Mouse (Mus musculus) forebrain, embryonic 12.5 days (tissue): ENCODE results near the gene Gm28038. TPM values are rescaled to one million over a fixed set of nuclear protein-coding genes. Genes with fewer than 3 reads are reported as not detected.

Source experiments
- ATAC-seq: fragments of 200-750 bp; cut with Nextera tagmentation; 2 replicates; pipeline ENCODE4 v1.8.0; 2017; ENCODE audit warnings: moderate TSS enrichment; ENCODE audit not compliant: low FRiP score
- H3K27ac ChIP-seq: fragments of 300-500 bp; sonication (generic); 2 replicates; pipeline ENCODE4 v1.5.1; 2016; ENCODE audit warnings: mild to moderate bottlenecking
- H3K27me3 ChIP-seq: fragments of 300-500 bp; sonication (generic); 2 replicates; pipeline ENCODE4 v1.6.1; 2016; ENCODE audit warnings: mild to moderate bottlenecking
- H3K36me3 ChIP-seq: fragments of 300-500 bp; sonication (generic); replicated peaks from 2 replicates; pipeline ENCODE4 v1.6.1; 2016; ENCODE audit warnings: mild to moderate bottlenecking
- H3K4me1 ChIP-seq: fragments of 300-500 bp; sonication (generic); 2 replicates; pipeline ENCODE4 v1.6.1; 2016
- H3K4me2 ChIP-seq: fragments of 300-500 bp; sonication (generic); 2 replicates; pipeline ENCODE4 v1.6.1; 2016; ENCODE audit warnings: mild to moderate bottlenecking, moderate library complexity
- H3K4me3 ChIP-seq: fragments of 300-500 bp; sonication (generic); replicated peaks from 2 replicates; pipeline ENCODE4 v1.5.1; 2016; ENCODE audit warnings: mild to moderate bottlenecking
- H3K9ac ChIP-seq: fragments of 300-500 bp; sonication (generic); 2 replicates; pipeline ENCODE4 v1.6.1; 2016; ENCODE audit warnings: mild to moderate bottlenecking
- H3K9me3 ChIP-seq: fragments of 300-500 bp; sonication (generic); 2 replicates; pipeline ENCODE4 v1.6.1; 2016
- WGBS: fragments of 180-500 bp; shearing (Covaris S2); methylation state at CpG from one replicate; pipeline ENCODE4 v1.1.7; 2016; 5-methylcytosine and 5-hydroxymethylcytosine counted together
- polyA plus RNA-seq: library from polyadenylated mRNA; unstranded; fragments of >200 nt; fragmentation: Nextera tagmentation; extraction: Ambion mirVana; gene quantifications from 2 replicates; pipeline ENCODE4 v1.2.1, GENCODE M21; 2016

Gm28038 gene
- polyA plus RNA-seq, 1 experiment from 2014 or later: not detected

DNA sequence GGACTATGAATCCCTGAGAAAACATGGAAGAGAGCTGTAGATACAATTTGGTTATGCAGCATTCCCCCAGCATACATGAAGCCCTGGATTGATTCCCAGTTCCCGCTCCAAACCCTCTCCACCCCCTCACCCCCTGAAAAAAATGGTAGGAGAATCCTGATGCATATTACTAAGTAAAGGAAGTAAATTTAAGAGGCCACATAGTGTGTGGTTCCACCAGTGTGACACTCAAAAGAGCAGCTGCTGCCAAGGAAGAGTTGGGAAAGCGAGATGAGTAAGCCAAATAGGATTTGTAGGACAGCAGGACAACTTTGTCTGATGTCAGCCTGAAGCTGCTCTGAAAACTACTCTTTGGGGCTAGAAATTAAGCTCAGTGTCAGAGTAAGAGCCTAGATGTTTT, 30.6 kb downstream of the Gm28038 start:
- 90% methylated on average over 2 of the region's 2 CpGs for WGBS
- Histone ChIP-seq H3K4me1 (no peaks in the 10 kb centered on the region), H3K27me3 (no peaks in the 10 kb centered on the region), H3K9me3 (no peaks in the 10 kb centered on the region), H3K27ac (no peak overlapping the region), H3K4me3 (no peak overlapping the region), H3K36me3 (peaks cover 96% of the 10 kb centered on the region), H3K4me2 (no peak overlapping the region), H3K9ac (no peak overlapping the region)
- no peak for ATAC-seq

GRCm38 (mm10) chr2:30316136-30316535, 35.3 kb downstream of the Gm28038 start:
- Histone ChIP-seq H3K36me3 (peaks cover 91% of the 10 kb centered on the region), H3K9ac (no peak overlapping the region), H3K27me3 (no peaks in the 10 kb centered on the region), H3K4me1 (no peaks in the 10 kb centered on the region), H3K27ac (no peak overlapping the region), H3K9me3 (no peaks in the 10 kb centered on the region), H3K4me2 (no peak overlapping the region), H3K4me3 (no peak overlapping the region)
- no peak for ATAC-seq
- 92% methylated on average over 4 of the region's 4 CpGs for WGBS

GRCm38 (mm10) chr2:30316955-30317354, 36.1 kb downstream of the Gm28038 start:
- Histone ChIP-seq H3K9ac (no peak overlapping the region), H3K4me3 (no peak overlapping the region), H3K4me1 (no peaks in the 10 kb centered on the region), H3K4me2 (no peak overlapping the region), H3K36me3 (peaks cover 94% of the 10 kb centered on the region), H3K9me3 (no peaks in the 10 kb centered on the region), H3K27ac (no peak overlapping the region), H3K27me3 (no peaks in the 10 kb centered on the region)
- no peak for ATAC-seq
- WGBS: 97% methylated on average over 5 of the region's 5 CpGs

GRCm38 (mm10) chr2:30319260-30319659, 38.4 kb downstream of the Gm28038 start:
- ATAC-seq: no peak
- Histone ChIP-seq H3K9me3 (no peaks in the 10 kb centered on the region), H3K4me2 (no peak overlapping the region), H3K9ac (no peak overlapping the region), H3K4me3 (no peak overlapping the region), H3K4me1 (no peaks in the 10 kb centered on the region), H3K27me3 (no peaks in the 10 kb centered on the region), H3K36me3 (peaks cover 94% of the 10 kb centered on the region), H3K27ac (no peak overlapping the region)
- 92% methylated on average over 4 of the region's 4 CpGs for WGBS

DNA sequence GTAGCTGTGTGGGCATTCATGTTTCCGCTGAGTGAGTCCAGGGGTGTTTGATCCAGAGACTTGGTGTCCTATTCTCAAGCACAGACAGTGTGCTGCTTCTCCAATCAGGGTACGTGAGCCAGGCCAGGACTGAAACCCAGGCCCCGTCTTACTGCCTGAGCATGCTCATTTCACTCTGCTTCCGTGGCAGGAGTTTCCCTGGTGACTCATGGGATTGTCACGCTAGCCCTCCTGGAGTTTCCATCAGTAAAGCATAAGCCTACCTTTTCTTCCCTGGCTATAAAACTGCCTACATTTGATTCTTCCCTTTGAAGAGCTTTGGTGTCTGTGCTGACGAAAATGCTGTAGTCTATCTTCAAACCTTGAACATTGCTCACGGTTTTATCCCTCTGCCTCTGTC, 42.3 kb downstream of the Gm28038 start:
- Histone ChIP-seq H3K4me3 (no peak overlapping the region), H3K27me3 (no peaks in the 10 kb centered on the region), H3K36me3 (peaks cover 94% of the 10 kb centered on the region), H3K4me1 (no peaks in the 10 kb centered on the region), H3K27ac (no peak overlapping the region), H3K9ac (no peak overlapping the region), H3K4me2 (no peak overlapping the region), H3K9me3 (no peaks in the 10 kb centered on the region)
- WGBS: 93% methylated on average over 7 of the region's 7 CpGs
- no peak for ATAC-seq

DNA sequence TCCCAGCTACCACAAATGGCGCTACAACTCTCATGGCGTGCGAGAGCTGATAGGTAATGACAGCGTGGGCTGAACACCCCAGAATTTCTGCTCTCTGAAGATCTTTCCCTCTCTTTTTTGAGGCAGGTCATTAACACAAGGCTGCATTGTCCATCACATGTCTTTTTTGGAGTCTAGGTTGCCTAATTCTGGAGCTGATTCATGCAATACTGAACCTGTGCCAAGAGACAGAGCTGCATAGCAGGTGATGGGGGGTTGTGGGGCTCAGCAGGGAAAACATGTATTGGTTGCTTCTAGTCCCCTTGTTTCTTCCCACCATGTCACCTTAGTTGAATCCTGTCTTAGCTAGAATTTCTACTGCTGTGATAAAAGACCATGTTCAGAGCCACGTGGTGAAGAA, 44.5 kb downstream of the Gm28038 start:
- Histone ChIP-seq H3K36me3 (peaks cover 97% of the 10 kb centered on the region), H3K4me1 (no peaks in the 10 kb centered on the region), H3K9ac (no peak overlapping the region), H3K4me2 (no peak overlapping the region), H3K9me3 (no peaks in the 10 kb centered on the region), H3K27me3 (no peaks in the 10 kb centered on the region), H3K27ac (no peak overlapping the region), H3K4me3 (no peak overlapping the region)
- 93% methylated on average over 5 of the region's 5 CpGs for WGBS
- ATAC-seq: no peak

DNA sequence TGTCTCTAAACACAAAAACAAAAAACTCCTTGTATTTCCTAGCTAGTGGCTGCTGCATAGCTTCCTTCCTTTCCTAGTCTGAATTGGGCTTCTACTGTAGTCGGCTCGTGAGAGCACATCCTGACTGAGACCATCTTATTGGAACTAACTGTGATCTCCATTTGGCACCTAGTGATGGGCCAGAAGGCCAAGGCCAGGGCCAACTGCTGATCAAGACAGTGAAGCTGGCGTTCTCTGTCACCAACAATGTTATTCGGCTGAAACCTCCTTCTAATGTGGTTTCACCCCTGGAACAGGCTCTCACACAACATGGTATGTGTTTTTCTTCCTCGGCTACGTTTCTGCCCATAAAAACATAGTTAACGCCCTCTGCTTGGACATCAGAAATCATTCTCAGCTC, 46.4 kb downstream of the Gm28038 start:
- peaks cover 97% of the 10 kb centered on the region for H3K36me3 ChIP-seq
- 95% methylated on average over 7 of the region's 7 CpGs for WGBS
- H3K27me3 ChIP-seq: no peaks in the 10 kb centered on the region
- no peak for ATAC-seq
- no peak overlapping the region for H3K9ac ChIP-seq
- no peak overlapping the region for H3K4me3 ChIP-seq
- no peak overlapping the region for H3K4me2 ChIP-seq
- H3K9me3 ChIP-seq: no peaks in the 10 kb centered on the region
- no peaks in the 10 kb centered on the region for H3K4me1 ChIP-seq
- no peak overlapping the region for H3K27ac ChIP-seq

GRCm38 (mm10) chr2:30328791-30329190, 47.9 kb downstream of the Gm28038 start:
- H3K27me3 ChIP-seq: no peaks in the 10 kb centered on the region
- no peak overlapping the region for H3K9ac ChIP-seq
- peaks cover 97% of the 10 kb centered on the region for H3K36me3 ChIP-seq
- no peaks in the 10 kb centered on the region for H3K4me1 ChIP-seq
- H3K27ac ChIP-seq: no peak overlapping the region
- no peak overlapping the region for H3K4me3 ChIP-seq
- H3K9me3 ChIP-seq: no peaks in the 10 kb centered on the region
- no peak overlapping the region for H3K4me2 ChIP-seq
- no peak for ATAC-seq
- WGBS: 94% methylated on average over 3 of the region's 3 CpGs

DNA sequence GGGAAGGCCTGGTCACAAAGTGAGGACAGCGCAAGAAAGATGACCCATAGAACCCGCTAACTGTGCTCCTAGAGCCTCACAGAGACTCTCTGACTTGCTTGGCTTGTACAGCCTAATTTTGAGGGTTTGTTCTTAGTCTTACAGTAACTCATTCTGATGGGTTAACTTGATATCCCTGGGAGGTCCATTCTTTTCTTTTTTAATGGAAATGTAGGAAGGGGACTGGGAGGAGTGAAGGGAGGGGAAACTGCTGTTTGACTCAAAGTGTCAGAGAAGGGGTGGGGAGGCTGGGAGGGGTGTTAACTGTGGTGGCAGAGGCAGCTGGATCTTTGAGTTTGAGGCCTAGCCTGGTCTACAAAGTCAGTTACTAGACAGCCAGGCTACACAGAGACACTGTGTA, 54.5 kb downstream of the Gm28038 start:
- Histone ChIP-seq H3K9me3 (no peaks in the 10 kb centered on the region), H3K27ac (no peak overlapping the region), H3K4me3 (no peak overlapping the region), H3K4me1 (no peaks in the 10 kb centered on the region), H3K27me3 (no peaks in the 10 kb centered on the region), H3K36me3 (peaks cover 100% of the 10 kb centered on the region), H3K4me2 (no peak overlapping the region), H3K9ac (no peak overlapping the region)
- WGBS: 97% methylated on average over 2 of the region's 2 CpGs
- no peak for ATAC-seq

- Histone ChIP-seq H3K27me3 (no peaks in the 10 kb centered on the region), H3K9me3 (no peaks in the 10 kb centered on the region), H3K4me3 (no peak overlapping the region), H3K27ac (no peak overlapping the region), H3K9ac (no peak overlapping the region), H3K4me2 (no peak overlapping the region), H3K4me1 (no peaks in the 10 kb centered on the region), H3K36me3 (peaks cover 100% of the 10 kb centered on the region)
- no peak for ATAC-seq
- 84% methylated on average over 16 of the region's 16 CpGs for WGBS
Observed at GRCm38 (mm10) chr2:30336174-30336915, 55.5 kb downstream of the Gm28038 start.

DNA sequence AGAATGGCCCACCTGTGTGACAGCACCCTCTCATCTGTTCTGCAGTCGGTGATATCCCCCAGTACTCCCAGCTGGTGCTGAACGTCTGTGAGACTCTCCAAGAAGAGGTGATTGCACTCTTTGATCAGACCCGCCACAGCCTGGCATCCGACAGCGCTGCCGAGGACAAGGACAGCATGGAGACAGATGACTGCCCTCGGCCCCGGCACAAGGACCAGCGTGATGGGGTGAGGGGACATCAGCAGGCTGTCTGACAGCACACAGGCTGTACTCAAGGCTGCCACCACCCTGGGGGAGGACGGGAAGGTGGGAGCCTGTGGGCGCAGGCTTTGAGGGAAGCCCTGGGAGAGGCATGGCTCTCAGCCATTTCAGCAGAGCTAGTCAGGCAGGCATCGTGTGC, 56.3 kb downstream of the Gm28038 start:
- Histone ChIP-seq H3K27me3 (no peaks in the 10 kb centered on the region), H3K4me2 (no peak overlapping the region), H3K36me3 (peaks cover 100% of the 10 kb centered on the region), H3K9ac (no peak overlapping the region), H3K27ac (no peak overlapping the region), H3K4me3 (no peak overlapping the region), H3K4me1 (no peaks in the 10 kb centered on the region), H3K9me3 (no peaks in the 10 kb centered on the region)
- 92% methylated on average over 12 of the region's 12 CpGs for WGBS
- ATAC-seq: no peak

DNA sequence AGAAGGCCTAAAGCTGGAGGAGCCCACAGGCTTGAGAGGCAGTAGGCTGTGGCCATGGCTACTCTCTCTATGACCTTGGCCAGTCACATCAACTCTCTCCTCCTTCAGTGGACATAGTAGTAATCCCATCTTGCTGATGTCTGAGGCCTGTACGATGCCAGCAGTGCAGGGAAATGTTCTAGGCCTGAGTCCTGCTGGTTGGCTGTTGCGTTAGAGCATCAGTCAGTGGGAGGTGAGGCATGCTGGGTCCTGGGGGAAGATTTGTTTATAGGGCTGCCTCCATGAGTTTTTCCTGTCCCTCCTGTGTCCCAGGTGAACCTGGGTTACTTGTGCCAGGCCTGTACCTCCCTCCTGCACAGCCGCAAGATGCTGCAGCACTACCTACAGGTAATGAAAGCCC, 61.2 kb downstream of the Gm28038 start:
- Histone ChIP-seq H3K4me1 (no peaks in the 10 kb centered on the region), H3K27ac (no peak overlapping the region), H3K4me3 (no peak overlapping the region), H3K9ac (no peak overlapping the region), H3K9me3 (no peaks in the 10 kb centered on the region), H3K27me3 (no peaks in the 10 kb centered on the region), H3K4me2 (no peak overlapping the region), H3K36me3 (peaks cover 100% of the 10 kb centered on the region)
- WGBS: 91% methylated on average over 3 of the region's 3 CpGs
- no peak for ATAC-seq

- Histone ChIP-seq H3K4me2 (no peak overlapping the region), H3K9me3 (no peaks in the 10 kb centered on the region), H3K36me3 (peaks cover 100% of the 10 kb centered on the region), H3K9ac (no peak overlapping the region), H3K27ac (no peak overlapping the region), H3K4me1 (no peaks in the 10 kb centered on the region), H3K4me3 (no peak overlapping the region), H3K27me3 (no peaks in the 10 kb centered on the region)
- WGBS: 89% methylated on average over 7 of the region's 7 CpGs
- ATAC-seq: no peak
Observed at GRCm38 (mm10) chr2:30342544-30342943, 61.7 kb downstream of the Gm28038 start.
